Mouse (Mus musculus) c-Kit-positive CD71-negative TER-119-negative erythroid progenitor cells, embryonic 14.5 days (primary cell): ENCODE data around the gene Dysf.

Experiments used
- DNase-seq: peaks from one replicate; pipeline ENCODE4 v3.0.0-alpha.2; 2013; ENCODE audit warnings: low read depth

Dysf gene

DNA sequence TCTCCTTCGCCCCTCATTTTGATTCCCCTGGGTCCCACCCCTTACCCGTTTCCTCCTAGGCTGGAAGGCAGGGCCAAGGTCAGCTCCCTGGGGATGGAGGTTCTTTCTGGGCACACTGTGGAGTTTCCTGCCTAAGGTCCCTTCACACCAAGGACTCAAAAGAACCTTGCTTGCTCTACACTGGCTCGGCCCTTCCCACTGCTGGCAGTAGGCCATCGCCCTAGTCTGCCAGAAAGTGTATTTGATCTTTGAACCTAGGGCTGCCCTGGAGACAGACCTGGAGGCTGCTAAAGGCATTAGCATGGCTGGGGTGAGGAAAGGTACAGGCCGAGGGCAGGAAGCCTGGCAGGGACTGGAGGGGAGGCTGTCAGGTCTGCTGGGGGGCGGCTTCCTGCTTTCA is 225.4 kb downstream of the Dysf start:
- DNase-seq: no peak

DNA sequence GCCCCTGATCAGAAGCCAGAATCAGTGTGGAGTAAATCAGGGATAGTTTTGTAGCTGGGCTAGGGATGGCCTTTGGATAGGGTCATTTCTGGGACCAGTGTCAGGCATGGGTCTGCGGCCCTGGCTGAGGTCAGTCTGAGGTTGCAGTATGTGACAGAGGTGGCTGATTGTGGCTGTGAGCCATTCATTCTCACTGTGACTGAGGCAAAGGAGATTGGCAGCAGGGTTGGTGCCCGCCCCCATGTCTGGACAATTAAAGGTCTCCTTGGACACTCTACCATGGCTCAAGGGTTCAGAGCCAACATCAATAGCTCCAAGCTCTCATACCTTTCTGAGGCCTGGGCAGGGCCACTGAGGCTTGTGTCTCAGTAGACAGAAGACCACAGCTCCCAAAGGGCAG is 227.0 kb downstream of the Dysf start:
- DNase-seq: no peak

DNA sequence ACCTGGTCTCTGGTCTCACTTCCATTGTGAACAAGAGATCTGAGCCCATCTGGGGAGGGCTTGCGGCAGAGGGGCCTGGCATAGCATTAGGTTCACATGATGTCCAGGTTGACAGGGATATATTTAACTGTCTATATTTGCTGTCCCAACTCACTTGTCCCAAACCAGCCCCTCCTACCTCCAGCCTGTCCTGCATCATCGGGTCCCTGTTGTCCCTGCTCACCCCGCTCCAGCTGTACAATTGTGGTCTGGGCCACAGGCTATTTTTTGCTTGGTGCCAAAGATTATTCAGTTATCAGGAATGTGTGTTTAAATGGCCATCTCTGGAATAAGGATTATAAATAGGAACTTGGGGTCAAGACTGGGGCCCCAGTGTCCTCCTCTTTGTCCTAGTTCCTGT is 235.0 kb downstream of the Dysf start:
- DNase-seq: no peak

DNA sequence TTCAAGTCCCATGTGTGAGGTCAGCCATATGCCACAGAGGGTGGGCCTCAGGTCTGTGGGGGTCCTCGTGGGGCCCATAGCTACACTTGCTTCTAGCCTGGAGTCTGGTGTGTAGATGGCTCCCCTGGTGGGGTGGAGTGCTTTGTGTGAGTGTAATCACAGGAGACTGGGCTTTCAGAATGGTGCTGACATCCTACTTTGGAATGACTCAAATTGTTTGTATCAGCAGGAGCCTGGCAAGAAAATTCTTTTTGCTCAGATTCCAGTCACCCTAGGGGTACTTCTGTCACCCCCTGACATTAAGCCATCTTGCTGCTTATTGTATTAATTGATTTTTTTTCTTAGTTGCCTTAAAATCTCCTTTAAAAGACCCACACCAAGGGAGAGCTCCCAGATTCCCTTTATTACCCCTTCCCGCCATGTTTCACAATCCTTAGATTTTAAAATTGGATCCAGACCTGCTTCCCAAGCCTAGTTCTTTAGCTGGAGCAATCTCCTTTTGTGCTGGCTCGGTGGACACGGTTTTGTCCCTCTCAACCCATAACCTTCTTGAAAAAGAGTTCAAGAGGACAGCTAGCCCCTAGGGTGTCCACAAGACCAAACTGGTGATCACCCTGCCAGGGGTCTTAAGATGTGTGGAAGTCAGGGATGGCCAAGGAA is 237.8 kb downstream of the Dysf start:
- DNase-seq: no peak

DNA sequence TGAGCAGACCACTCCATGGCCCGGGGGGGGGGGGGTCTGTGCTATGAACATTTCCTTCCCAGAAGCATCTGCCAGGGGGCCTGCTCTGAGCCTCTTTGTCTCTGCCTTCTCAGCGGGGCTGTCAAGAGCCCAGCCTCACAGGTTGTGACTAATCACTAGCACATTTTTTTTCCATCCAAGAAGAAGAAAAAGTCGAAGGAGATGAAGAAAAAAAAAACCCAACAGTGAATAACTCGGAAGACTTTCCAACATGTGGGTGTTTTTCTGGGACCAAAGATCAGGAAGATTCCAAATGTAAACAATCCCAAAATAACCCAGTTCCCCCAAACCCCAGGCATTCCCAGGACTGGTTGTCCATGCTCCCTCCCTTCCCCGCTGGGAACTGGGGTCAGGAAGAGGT is 238.6 kb downstream of the Dysf start:
- no peak for DNase-seq
